Mouse (Mus musculus): ENCODE measurements around the gene Zfp383.
"Not testable (repeated sequence)": the region's sequence is repeated elsewhere in the genome, so short reads cannot be mapped to it uniquely, and the experiment has no call there.

Gene Zfp383

GRCm38 (mm10) chr7:29941027-29941426 is 33.0 kb downstream of the Zfp383 start:
- no peak for DNase-seq (ENCODE audit: low spot score in 2 of 2)

- no peak for DNase-seq (ENCODE audit: low spot score in 2 of 2)
Measured at GRCm38 (mm10) chr7:29942740-29943139, 34.7 kb downstream of the Zfp383 start.

- no peak for DNase-seq (ENCODE audit: low spot score in 2 of 2)
Measured at GRCm38 (mm10) chr7:29943720-29944119, 35.7 kb downstream of the Zfp383 start.

- DNase-seq (ENCODE audit: low spot score in 2 of 2): no peak
Measured at GRCm38 (mm10) chr7:29944201-29944600, 36.2 kb downstream of the Zfp383 start.

- no peak for DNase-seq (ENCODE audit: low spot score in 2 of 2)
Measured at GRCm38 (mm10) chr7:29953086-29953485, 45.1 kb downstream of the Zfp383 start.

- DNase-seq (ENCODE audit: low spot score in 2 of 2): peak; percentile 75 to 81
Measured at GRCm38 (mm10) chr7:29953513-29954401, 45.7 kb downstream of the Zfp383 start, which contains the start of gene Zfp74. Gene Zfp74 (minus strand): TSS chr7:29954089.

GRCm38 (mm10) chr7:29954731-29955130 is 46.7 kb downstream of the Zfp383 start:
- peak; percentile 47 to 70 for DNase-seq (ENCODE audit: low spot score in 2 of 2)

- no peak for DNase-seq (ENCODE audit: low spot score in 2 of 2)
Measured at GRCm38 (mm10) chr7:29956257-29956656, 48.2 kb downstream of the Zfp383 start.

- DNase-seq (ENCODE audit: low spot score in 2 of 2): no peak
Measured at GRCm38 (mm10) chr7:29958125-29958724, 50.2 kb downstream of the Zfp383 start.

- no peak for DNase-seq (ENCODE audit: low spot score in 2 of 2)
Measured at GRCm38 (mm10) chr7:29959004-29959403, 51.0 kb downstream of the Zfp383 start.

- DNase-seq (ENCODE audit: low spot score in 2 of 2): not testable (repeated sequence)
Measured at GRCm38 (mm10) chr7:29965115-29965810, 57.2 kb downstream of the Zfp383 start.

Measured in spleen, postnatal 10 days (tissue).